Mouse (Mus musculus) G1E (cell line): ENCODE data around the gene Gm42421. TPM values are rescaled to one million over a fixed set of nuclear protein-coding genes. Genes with fewer than 3 reads are reported as not detected.

ENCODE experiments used
- ATAC-seq: 2 replicates; pipeline ENCODE4 v1.8.0; 2016; ENCODE audit warnings: mild to moderate bottlenecking; ENCODE audit not compliant: insufficient number of reproducible peaks, poor library complexity, low FRiP score, severe bottlenecking; ENCODE audit errors: extremely low read depth
- DNase-seq: peaks from one replicate; pipeline ENCODE4 v3.0.0; 2012; ENCODE audit warnings: low spot score
- H3K27me3 ChIP-seq: 2 replicates; pipeline ENCODE4 v1.6.1; 2012; ENCODE audit warnings: mild to moderate bottlenecking, low read length, inconsistent platforms; ENCODE audit not compliant: insufficient read depth
- H3K36me3 ChIP-seq: replicated peaks from 2 replicates; pipeline ENCODE3; 2012; ENCODE audit warnings: mild to moderate bottlenecking, inconsistent platforms
- H3K4me1 ChIP-seq: 2 replicates; pipeline ENCODE4 v1.6.1; 2012; ENCODE audit warnings: low read depth, low read length, inconsistent platforms, mixed read lengths; ENCODE audit not compliant: insufficient read depth
- H3K4me3 ChIP-seq: 2 replicates; pipeline ENCODE4 v1.5.1; 2012; ENCODE audit warnings: low read depth, mild to moderate bottlenecking, inconsistent platforms, low read length, moderate library complexity, mixed read lengths
- H3K9me3 ChIP-seq: replicated peaks from 2 replicates; pipeline ENCODE4 v1.6.1; 2012; ENCODE audit warnings: inconsistent platforms
- CTCF ChIP-seq: IDR thresholded peaks from 2 replicates; pipeline ENCODE4 v1.5.1; 2012; ENCODE audit warnings: low read depth, low read length, inconsistent platforms, mixed read lengths
- GATA1 ChIP-seq: IDR thresholded peaks from 2 replicates; pipeline ENCODE4 v1.6.1; 2012; ENCODE audit warnings: borderline replicate concordance, low read length, inconsistent platforms, mixed read lengths
- GATA2 ChIP-seq: IDR thresholded peaks from 2 replicates; pipeline ENCODE4 v1.6.1; 2012; ENCODE audit warnings: low read depth, low read length, inconsistent platforms, borderline replicate concordance
- POLR2AphosphoS5 ChIP-seq: IDR thresholded peaks from 2 replicates; pipeline ENCODE4 v1.6.1; 2012; ENCODE audit warnings: low read depth, low read length, inconsistent platforms; ENCODE audit not compliant: insufficient replicate concordance
- TAL1 ChIP-seq: conservative IDR thresholded peaks from 2 replicates; pipeline ENCODE4 v1.6.1; 2012; ENCODE audit warnings: low read depth, low read length, inconsistent platforms, mixed read lengths
- polyA plus RNA-seq: library from polyadenylated mRNA; stranded (reverse); fragments of >175 nt; gene quantifications from 2 replicates; pipeline ENCODE4 v1.2.3, GENCODE M21; 2012
- total RNA-seq, 2 experiments: library from RNA; stranded (forward) in 1 of 2; stranded (reverse) in 1 of 2; fragments of 200-1000 nt in 1 of 2; fragments of >200 nt in 1 of 2; fragmentation: Nextera tagmentation in 1 of 2; gene quantifications; 2 replicates each; pipeline ENCODE4 v1.2.3; 2014 to 2017

Gene Gm42421
- total and polyA plus RNA-seq, 3 experiments = 1.3 TPM; not detected in 2

GRCm38 (mm10) chr5:143974931-143975630 lies 47.1 kb downstream of the Gm42421 start:
- peak; percentile 64 for DNase-seq
- H3K36me3 ChIP-seq = no peaks in the 10 kb centered on the region
- ATAC-seq = peak; percentile 69
- H3K4me1 ChIP-seq = peaks cover 27% of the 10 kb centered on the region
- TF ChIP-seq GATA1 (no peak), POLR2AphosphoS5 (no peak), GATA2 (no peak), CTCF (peak; percentile 98), TAL1 (no peak)
- H3K9me3 ChIP-seq = no peaks in the 10 kb centered on the region
- H3K4me3 ChIP-seq = no peak overlapping the region
- peaks cover 4% of the 10 kb centered on the region; the same call in 1 of the 2 replicates for H3K27me3 ChIP-seq

DNA sequence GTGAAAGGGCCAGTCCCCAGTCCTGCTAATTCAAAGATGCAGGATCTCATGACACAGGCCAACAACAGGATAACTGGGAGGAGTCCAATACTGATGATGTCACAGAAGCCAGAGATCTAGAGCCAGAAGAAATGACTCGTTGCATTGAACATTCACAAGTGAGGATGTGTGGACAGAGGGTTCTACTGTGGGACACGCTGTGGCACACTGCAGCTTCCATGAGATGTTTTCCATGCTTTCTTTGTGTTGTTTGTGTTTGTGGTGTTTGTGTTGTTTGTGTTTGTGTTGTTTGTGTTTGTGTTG lies 47.6 kb downstream of the Gm42421 start:
- peaks cover 2% of the 10 kb centered on the region; the same call in 1 of the 2 replicates for H3K27me3 ChIP-seq
- no peak for ATAC-seq
- H3K9me3 ChIP-seq = no peaks in the 10 kb centered on the region
- peaks cover 27% of the 10 kb centered on the region for H3K4me1 ChIP-seq
- no peak overlapping the region for H3K4me3 ChIP-seq
- no peak for TF ChIP-seq TAL1
- TF ChIP-seq POLR2AphosphoS5 = no peak
- TF ChIP-seq CTCF = no peak
- no peak for TF ChIP-seq GATA2
- no peaks in the 10 kb centered on the region for H3K36me3 ChIP-seq
- no peak for DNase-seq

DNA sequence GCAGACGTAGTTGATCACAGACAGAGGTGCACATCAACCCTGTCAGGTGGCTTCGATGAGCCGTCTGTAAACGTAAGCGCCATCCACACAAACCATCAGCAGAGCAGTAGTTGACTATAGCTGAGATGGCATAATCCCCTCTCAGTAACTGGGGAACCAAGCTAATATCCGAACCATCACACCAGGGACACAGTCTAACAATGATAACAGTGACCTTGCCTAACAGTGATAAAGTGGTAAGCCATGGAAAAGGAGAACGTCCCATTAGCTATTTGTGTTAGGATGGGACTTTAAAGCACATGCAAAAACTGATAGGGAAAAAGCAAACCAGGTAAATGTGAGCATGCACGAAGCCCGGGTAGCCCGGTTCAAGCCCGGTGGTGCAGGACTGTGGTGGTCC lies 48.3 kb downstream of the Gm42421 start:
- Histone ChIP-seq H3K27me3 (peaks cover 2% of the 10 kb centered on the region; the same call in 1 of the 2 replicates), H3K4me1 (peaks cover 27% of the 10 kb centered on the region), H3K9me3 (no peaks in the 10 kb centered on the region), H3K4me3 (no peak overlapping the region), H3K36me3 (peaks cover 4% of the 10 kb centered on the region)
- ATAC-seq (no peak), DNase-seq (no peak)
- TF ChIP-seq POLR2AphosphoS5 (no peak), GATA1 (no peak), GATA2 (no peak), CTCF (no peak), TAL1 (no peak)

DNA sequence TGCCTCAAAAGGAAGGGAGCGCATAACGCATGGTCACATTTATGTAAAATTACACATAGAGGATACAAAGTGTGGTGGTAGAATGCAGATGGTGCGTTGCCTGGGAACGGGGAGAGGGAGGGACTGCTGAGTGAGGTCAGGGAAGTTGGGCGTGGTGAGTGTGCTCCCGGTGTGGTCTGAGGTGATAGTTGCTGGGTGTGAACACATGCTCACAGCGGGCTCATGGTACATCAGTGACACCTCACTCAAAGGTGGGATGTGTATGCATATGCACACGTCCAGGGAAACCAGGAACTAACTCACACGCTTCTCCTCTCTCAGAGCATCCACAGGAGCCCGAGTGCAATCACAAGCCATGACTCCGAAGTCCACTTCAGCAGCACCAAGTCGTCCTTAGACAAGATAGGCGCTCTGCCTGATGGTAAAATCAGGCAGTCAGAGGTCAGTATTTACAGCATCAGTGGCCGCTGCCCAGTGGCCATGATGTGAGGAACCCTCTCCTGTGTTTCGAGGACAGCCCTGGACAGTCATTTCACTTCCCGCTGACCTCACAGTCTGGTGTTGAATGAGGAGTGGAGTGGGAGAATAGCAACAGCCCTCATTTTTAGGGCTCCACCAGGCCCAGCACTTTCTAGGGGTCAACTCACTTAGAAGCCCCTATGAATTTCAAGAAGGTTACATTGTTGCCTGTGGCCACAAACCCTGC lies 48.9 kb downstream of the Gm42421 start:
- Histone ChIP-seq H3K4me3 (no peak overlapping the region), H3K36me3 (peaks cover 11% of the 10 kb centered on the region), H3K27me3 (peaks cover 2% of the 10 kb centered on the region; the same call in 1 of the 2 replicates), H3K9me3 (no peaks in the 10 kb centered on the region), H3K4me1 (peaks cover 27% of the 10 kb centered on the region)
- no peak for TF ChIP-seq TAL1
- no peak for TF ChIP-seq GATA2
- TF ChIP-seq POLR2AphosphoS5 = no peak
- DNase-seq (no peak), ATAC-seq (no peak)

DNA sequence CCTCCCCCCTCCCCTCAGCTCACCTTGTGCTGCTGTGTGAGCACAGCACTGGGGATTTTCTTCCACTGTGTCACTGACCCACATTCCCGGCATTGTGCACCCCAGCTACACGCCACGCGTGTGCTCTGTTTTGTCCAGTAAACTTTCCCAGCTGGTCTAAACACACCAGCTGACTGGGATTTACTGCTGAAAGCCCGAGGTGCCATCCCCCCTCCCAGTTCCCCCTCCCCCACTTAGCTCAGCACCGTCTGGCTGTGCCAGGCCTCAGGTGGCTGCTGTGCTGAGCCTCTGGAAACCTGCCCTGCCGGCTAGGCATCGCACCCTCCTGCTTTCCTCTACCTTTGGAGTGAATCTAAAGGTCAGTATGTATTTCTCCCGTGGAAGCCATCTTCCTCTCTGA lies 52.9 kb downstream of the Gm42421 start:
- H3K9me3 ChIP-seq = no peaks in the 10 kb centered on the region
- no peak for ATAC-seq
- DNase-seq = no peak
- H3K4me1 ChIP-seq = peaks cover 11% of the 10 kb centered on the region
- no peak overlapping the region for H3K4me3 ChIP-seq
- H3K36me3 ChIP-seq = peaks cover 47% of the 10 kb centered on the region
- H3K27me3 ChIP-seq = no peaks in the 10 kb centered on the region
- no peak for TF ChIP-seq GATA1
- TF ChIP-seq GATA2 = no peak
- no peak for TF ChIP-seq CTCF
- no peak for TF ChIP-seq TAL1
- no peak for TF ChIP-seq POLR2AphosphoS5

DNA sequence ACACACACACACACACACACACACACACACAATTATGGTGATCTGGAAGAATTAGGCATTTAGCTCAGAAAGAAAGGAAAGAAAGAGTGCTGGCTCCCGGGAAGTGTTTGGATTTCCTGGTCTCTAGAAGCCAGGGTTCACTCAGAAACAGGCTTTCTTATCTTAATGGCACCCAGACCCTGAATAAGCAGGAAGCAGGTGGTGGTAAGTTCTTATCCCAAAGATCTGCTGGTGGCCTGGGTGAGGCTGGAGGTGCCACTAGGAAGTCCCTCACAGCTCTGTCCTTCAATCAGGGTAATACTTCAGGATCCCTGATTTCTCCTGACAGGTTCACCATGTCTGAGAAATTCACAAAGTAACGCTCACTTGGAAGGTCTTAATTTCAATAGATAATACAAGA lies 54.4 kb downstream of the Gm42421 start:
- TF ChIP-seq POLR2AphosphoS5 (no peak), TAL1 (no peak), CTCF (no peak), GATA1 (no peak), GATA2 (no peak)
- H3K36me3 ChIP-seq = peaks cover 62% of the 10 kb centered on the region
- no peaks in the 10 kb centered on the region for H3K9me3 ChIP-seq
- DNase-seq (no peak), ATAC-seq (no peak)
- no peaks in the 10 kb centered on the region for H3K4me1 ChIP-seq
- H3K27me3 ChIP-seq = no peaks in the 10 kb centered on the region
- no peak overlapping the region for H3K4me3 ChIP-seq
